Mouse (Mus musculus): ENCODE measurements around the gene Cox7a1. TPM values are rescaled to one million over a fixed set of nuclear protein-coding genes. Genes with fewer than 3 reads are reported as not detected.

Gene Cox7a1
- total RNA-seq, 2 experiments from 2014 or later: 2.9 to 7.2 TPM

- no peak for TF ChIP-seq CTCF (IDR thresholded peaks at IDR 0.05)
- Histone ChIP-seq H3K4me3 (no peak overlapping the region), H3K27ac (no peak overlapping the region)
- intact Hi-C loops (cut with DNase I): no loop called here
- DNase-seq (ENCODE audit: extremely low spot score in 1 of 2, low spot score in 2 of 2): no peak
These were observed 40.3 kb downstream of the Cox7a1 start for GRCm38 (mm10) chr7:30224206-30224605.

- H3K27ac ChIP-seq: peak overlapping the region; percentile 74; the same call in 1 of the 2 replicates
- intact Hi-C loops (cut with DNase I): loop anchor here (5.0 kb wide), 1 partner anchor 51 kb away; the partner anchor contains the start of genes Thap8 and Wdr62
- no peak for TF ChIP-seq CTCF (IDR thresholded peaks at IDR 0.05)
These were observed 47.4 kb downstream of the Cox7a1 start for GRCm38 (mm10) chr7:30231328-30231668.

DNA sequence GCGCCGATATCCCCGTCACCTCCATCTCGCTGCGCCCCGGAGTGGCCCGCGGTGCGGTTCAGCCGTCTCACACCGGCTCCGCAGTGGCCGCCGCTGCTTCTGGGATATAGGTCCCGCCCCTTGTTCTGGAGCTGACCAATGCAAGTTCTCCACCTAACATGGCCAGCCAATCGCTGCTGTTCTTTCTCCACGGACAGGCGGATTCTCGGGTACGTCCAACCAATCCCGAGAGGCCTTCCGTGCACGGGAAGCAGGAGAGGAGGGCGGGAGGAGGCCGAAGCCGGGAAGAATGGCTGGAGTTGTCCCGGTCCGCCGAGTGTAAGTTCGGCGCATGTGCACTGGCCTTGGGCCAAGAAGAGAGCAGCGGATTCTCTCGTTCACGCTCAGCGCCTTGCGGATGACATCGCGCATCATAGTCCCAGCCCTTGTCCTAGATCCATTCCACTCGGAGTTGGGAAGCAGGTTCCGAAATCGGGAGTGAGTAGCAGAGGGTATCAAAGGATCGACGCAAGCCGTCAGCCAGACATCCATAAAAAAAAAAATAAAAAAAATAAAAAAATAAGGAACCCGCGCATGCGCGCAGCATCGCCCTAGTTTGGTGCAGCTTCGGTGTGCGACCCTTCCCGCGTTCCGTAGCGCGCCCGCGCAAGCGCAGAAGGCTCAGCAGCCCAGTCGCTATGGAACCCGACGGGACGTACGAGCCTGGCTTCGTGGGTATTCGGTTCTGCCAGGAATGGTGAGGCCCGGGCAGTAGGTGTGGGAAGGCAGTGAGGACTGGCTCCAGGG, 47.9 kb downstream of the Cox7a1 start, which contains the start of the genes Polr2i and Tbcb:
Gene Polr2i, plus strand, starts transcription at position 280 of the 786 bp plus-strand sequence.
Gene Tbcb, minus strand, starts transcription at position 604 of the 786 bp plus-strand sequence.
- peak within 1 kb of the TSS; percentile 58 for H3K4me3 ChIP-seq
- H3K27ac ChIP-seq: peak within 1 kb of the TSS; percentile 97
- intact Hi-C loops (cut with DNase I): loop anchor here (5.0 kb wide), 1 partner anchor 50 kb away; the partner anchor contains the start of genes Thap8 and Wdr62
- DNase-seq (ENCODE audit: extremely low spot score in 1 of 2, low spot score in 2 of 2): peak; percentile 97
- TF ChIP-seq CTCF (IDR thresholded peaks at IDR 0.05): no peak

More at GRCm38 (mm10) chr7:30231328-30231668, 47.4 kb downstream of the Cox7a1 start:
- H3K4me3 ChIP-seq: peak overlapping the region; percentile 58
- DNase-seq (ENCODE audit: extremely low spot score in 1 of 2, low spot score in 2 of 2): no peak

- intact Hi-C loops (cut with DNase I): loop anchor here (5.0 kb wide), 1 partner anchor 50 kb away; the partner anchor contains the start of genes Thap8 and Wdr62
- peak; percentile 44 for TF ChIP-seq CTCF (IDR thresholded peaks at IDR 0.05)
- peak; percentile 21 to 32 for DNase-seq (ENCODE audit: extremely low spot score in 1 of 2, low spot score in 2 of 2)
- H3K27ac ChIP-seq: peak overlapping the region; percentile 97
- peak overlapping the region; percentile 58 for H3K4me3 ChIP-seq
These were observed 48.7 kb downstream of the Cox7a1 start for GRCm38 (mm10) chr7:30232631-30233148.

- no peak for TF ChIP-seq CTCF (IDR thresholded peaks at IDR 0.05)
- no peak overlapping the region for H3K4me3 ChIP-seq
- intact Hi-C loops (cut with DNase I): loop anchor here (5.0 kb wide), 1 partner anchor 49 kb away; the partner anchor contains the start of genes Thap8 and Wdr62
- H3K27ac ChIP-seq: no peak overlapping the region
- no peak for DNase-seq (ENCODE audit: extremely low spot score in 1 of 2, low spot score in 2 of 2)
These were observed 49.4 kb downstream of the Cox7a1 start for GRCm38 (mm10) chr7:30233387-30233786.

GRCm38 (mm10) chr7:30234276-30234858, 50.4 kb downstream of the Cox7a1 start:
- Histone ChIP-seq H3K4me3 (no peak overlapping the region), H3K27ac (no peak overlapping the region)
- TF ChIP-seq CTCF (IDR thresholded peaks at IDR 0.05): no peak
- DNase-seq (ENCODE audit: extremely low spot score in 1 of 2, low spot score in 2 of 2): no peak
- intact Hi-C loops (cut with DNase I): loop anchor here (5.0 kb wide), 1 partner anchor 48 kb away; the partner anchor contains the start of genes Thap8 and Wdr62

GRCm38 (mm10) chr7:30235091-30235490, 51.1 kb downstream of the Cox7a1 start:
- DNase-seq (ENCODE audit: extremely low spot score in 1 of 2, low spot score in 2 of 2): no peak
- H3K27ac ChIP-seq: no peak overlapping the region
- no peak overlapping the region for H3K4me3 ChIP-seq
- no peak for TF ChIP-seq CTCF (IDR thresholded peaks at IDR 0.05)
- intact Hi-C loops (cut with DNase I): loop anchor here (5.0 kb wide), 1 partner anchor 37 kb away; no protein-coding TSS in a partner anchor

DNA sequence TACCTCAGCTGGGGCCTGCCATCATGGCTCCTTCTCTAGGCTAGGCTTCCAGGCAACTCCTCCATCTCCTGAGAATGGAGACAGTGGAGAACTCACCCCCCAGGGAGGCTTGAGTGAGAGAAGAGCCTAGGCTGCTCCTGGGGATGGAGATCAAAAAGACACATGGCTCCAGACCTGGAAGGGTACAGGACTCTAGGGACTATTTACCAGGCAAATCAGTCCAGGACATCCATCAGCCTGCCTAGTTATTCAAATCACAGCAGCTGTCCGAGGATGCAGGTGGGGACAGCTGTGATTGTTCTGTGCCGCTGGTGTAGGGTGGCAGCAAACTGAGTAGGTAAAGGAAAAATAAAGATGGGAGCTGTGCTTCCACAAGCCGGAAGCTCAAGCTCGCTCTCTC, 51.7 kb downstream of the Cox7a1 start, which contains the start of gene Ovol3:
Gene Ovol3, minus strand, starts transcription at position 101 of the 400 bp plus-strand sequence.
- no peak for DNase-seq (ENCODE audit: extremely low spot score in 1 of 2, low spot score in 2 of 2)
- intact Hi-C loops (cut with DNase I): loop anchor here (5.0 kb wide), 1 partner anchor 37 kb away; no protein-coding TSS in a partner anchor
- TF ChIP-seq CTCF (IDR thresholded peaks at IDR 0.05): no peak
- Histone ChIP-seq H3K4me3 (no peak within 1 kb of the TSS), H3K27ac (no peak within 1 kb of the TSS)

Other genes with a start within 250 kb of the Cox7a1 start
- 10 to 100 TPM; 17.4 to 19.0 TPM for gene Zfp74, start 230.1 kb upstream of the Cox7a1 start, total RNA-seq (2021)
- 1 to 10 TPM; 3.6 to 3.9 TPM for gene Zfp568, start 200.2 kb upstream of the Cox7a1 start, total RNA-seq (2021)
- gene Zfp14, start 132.8 kb upstream of the Cox7a1 start, total RNA-seq (2021): 1 to 10 TPM; 6.8 to 7.8 TPM
- gene Zfp82, start 111.2 kb upstream of the Cox7a1 start, total RNA-seq (2021): 1 to 10 TPM; 3.6 to 3.8 TPM
- gene Gm26920, start 93.7 kb upstream of the Cox7a1 start, total RNA-seq (2021): 1 to 10 TPM; 1.1 to 1.4 TPM
- gene Zfp566, start 93.6 kb upstream of the Cox7a1 start, total RNA-seq (2021): 1 to 10 TPM; 7.0 to 7.2 TPM
- 10 to 100 TPM; 71.7 to 72.1 TPM for gene Zfp260, start 89.4 kb upstream of the Cox7a1 start, total RNA-seq (2021)
- gene Zfp382, start 62.2 kb upstream of the Cox7a1 start, total RNA-seq (2021): 10 to 100 TPM; 34.3 to 37.8 TPM
- 10 to 100 TPM; 47.3 to 49.9 TPM for gene Zfp146, start 14.4 kb upstream of the Cox7a1 start, total RNA-seq (2021)
- gene Capns1, start 14.7 kb downstream of the Cox7a1 start, total RNA-seq (2021): 100 to 1,000 TPM; 173 to 175 TPM
- 10 to 100 TPM; 53.3 to 56.3 TPM for gene Polr2i, start 47.8 kb downstream of the Cox7a1 start, total RNA-seq (2021)
- 100 to 1,000 TPM; 125 to 133 TPM for gene Tbcb, start 48.1 kb downstream of the Cox7a1 start, total RNA-seq (2021)
- not detected for gene Ovol3, start 51.6 kb downstream of the Cox7a1 start, total RNA-seq (2021)
- gene Thap8, start 96.0 kb downstream of the Cox7a1 start, total RNA-seq (2021): not detected
- gene Wdr62, start 96.3 kb downstream of the Cox7a1 start, total RNA-seq (2021): 1 to 10 TPM; 1.0 to 1.6 TPM
- gene Clip3, start 107.6 kb downstream of the Cox7a1 start, total RNA-seq (2021): 100 to 1,000 TPM; 488 to 492 TPM
- 10 to 100 TPM; 65.7 to 71.4 TPM for gene Alkbh6, start 124.6 kb downstream of the Cox7a1 start, total RNA-seq (2021)
- gene Syne4, start 130.7 kb downstream of the Cox7a1 start, total RNA-seq (2021): 10 to 100 TPM in 1 of 2 experiments, 1 to 10 TPM in 1; 8.8 to 19.2 TPM
- under 1 TPM in 1 of 2 experiments, not detected in 1; 0.66 TPM for gene E130208F15Rik, start 137.6 kb downstream of the Cox7a1 start, total RNA-seq (2021)
- gene Sdhaf1, start 139.8 kb downstream of the Cox7a1 start, total RNA-seq (2021): 1 to 10 TPM; 7.0 to 8.0 TPM
- 10 to 100 TPM; 33.0 to 36.4 TPM for gene Lrfn3, start 178.6 kb downstream of the Cox7a1 start, total RNA-seq (2021)
- 10 to 100 TPM; 25.9 to 26.6 TPM for gene Tyrobp, start 229.6 kb downstream of the Cox7a1 start, total RNA-seq (2021)
- gene Hcst, start 235.7 kb downstream of the Cox7a1 start, total RNA-seq (2021): 1 to 10 TPM in 1 of 2 experiments, not detected in 1; 3.1 TPM
- gene Nfkbid, start 237.6 kb downstream of the Cox7a1 start, total RNA-seq (2021): 1 to 10 TPM; 3.9 to 5.1 TPM

Measured in left cerebral cortex, adult 2 months (tissue).